ENCODE assay signal across 24 mouse cellular contexts in genomic region chr8:94469656-94470055, GRCm38 (mm10). TPM values are rescaled to one million over a fixed set of nuclear protein-coding genes. Genes with fewer than 3 reads are reported as not detected.
DNase-seq lines count a peak whose midpoint lies in the region; TF ChIP-seq lines count a peak whose summit lies in the region.
"Had no signal": no experiment of that assay in that cellular context is flagged by ENCODE, and none has a peak within 500 bp of the region (broad histone marks: within the 10 kb centered on the region; RNA-seq: fewer than 3 reads in every experiment).

No protein-coding gene starts in this region.

- peak overlapping the region; percentile 90 for H3K27ac ChIP-seq in brown adipose tissue, adult 24 weeks (replicated peaks; ENCODE audit: low read depth, low read length)
- no peak overlapping the region for H3K27ac ChIP-seq in thymus, adult 2 months (ENCODE audit: control insufficient read depth, insufficient read depth, low read length)
- H3K27ac ChIP-seq: embryonic facial prominence, embryonic 13.5 days; embryonic facial prominence, embryonic 15.5 days; forebrain, embryonic 10.5 days; forebrain, embryonic 13.5 days; forebrain, embryonic 15.5 days had no signal

- H3K27me3 ChIP-seq in thymus, adult 2 months (ENCODE audit: control insufficient read depth, insufficient read depth, low read length), result no peaks in the 10 kb centered on the region
- H3K27me3 ChIP-seq: embryonic facial prominence, embryonic 13.5 days; embryonic facial prominence, embryonic 15.5 days; forebrain, embryonic 13.5 days; forebrain, embryonic 15.5 days had no signal

- H3K4me3 ChIP-seq in brown adipose tissue, adult 24 weeks (ENCODE audit: insufficient read depth, low read depth, low read length), result no peak overlapping the region
- no peak overlapping the region for H3K4me3 ChIP-seq in thymus, adult 2 months (ENCODE audit: control insufficient read depth, insufficient read depth, low read length)
- H3K4me3 ChIP-seq: embryonic facial prominence, embryonic 13.5 days; embryonic facial prominence, embryonic 15.5 days; erythroblast, embryonic 14.5 days; forebrain, embryonic 10.5 days; forebrain, embryonic 13.5 days; forebrain, embryonic 15.5 days had no signal

- no peak for TF ChIP-seq CTCF in thymus, adult 2 months (IDR thresholded peaks at IDR 0.05; ENCODE audit: borderline replicate concordance, control insufficient read depth, extremely low read depth, insufficient read depth, low read length, poor library complexity)

- 92% methylated on average over 5 of the region's 5 CpGs for WGBS in thymus, adult 2 months

- DNase-seq in adrenal gland, postnatal 10 days, result peak; percentile 18
- DNase-seq in adrenal gland, adult 18-20 months (ENCODE audit: low spot score in 2 of 2), result no peak
- peak; percentile 75 for DNase-seq in heart, adult 11 months
- DNase-seq in heart, adult 9 months (ENCODE audit: low spot score in 2 of 2), result no peak
- peak; percentile 36 for DNase-seq in testis, postnatal 10 days (ENCODE audit: low spot score)
- DNase-seq in testis, postnatal 14 days (ENCODE audit: low spot score), result no peak
- no peak for DNase-seq in thymus, adult 2 months
- DNase-seq: adrenal gland, adult 8-10 months; cerebellum, adult 11 months; cerebellum, adult 18-20 months; cerebellum, adult 8-10 months; cerebellum, adult 9-11 months; cerebellum, postnatal 14 days; cerebellum, postnatal 36 days; embryo, embryonic 11 days; forebrain, postnatal 0 days had no signal

- no peaks in the 10 kb centered on the region for H3K36me3 ChIP-seq in thymus, adult 2 months (ENCODE audit: control insufficient read depth, insufficient read depth, low read length)
- H3K36me3 ChIP-seq: embryonic facial prominence, embryonic 13.5 days; embryonic facial prominence, embryonic 15.5 days; forebrain, embryonic 10.5 days; forebrain, embryonic 15.5 days had no signal

- no peak for TF ChIP-seq POLR2A in thymus, adult 2 months (IDR thresholded peaks at IDR 0.05; ENCODE audit: control insufficient read depth, extremely low read depth, insufficient read depth, low read length, poor library complexity)

- no peaks in the 10 kb centered on the region for H3K4me1 ChIP-seq in brown adipose tissue, adult 24 weeks (ENCODE audit: control insufficient read depth, insufficient read depth, insufficient read length, low read length)
- H3K4me1 ChIP-seq in thymus, adult 2 months (replicated peaks; ENCODE audit: control insufficient read depth, insufficient read depth, low read length), result no peaks in the 10 kb centered on the region
- H3K4me1 ChIP-seq: embryonic facial prominence, embryonic 13.5 days; embryonic facial prominence, embryonic 15.5 days; forebrain, embryonic 10.5 days; forebrain, embryonic 13.5 days; forebrain, embryonic 15.5 days had no signal

RNA-seq across cellular contexts. Expression of gene Nlrc5, which starts 35.5 kb away (rescaled TPM):
- 1 to 10 TPM; 2.8 TPM for total RNA-seq in adrenal gland, postnatal 10 days (2021)
- 10 to 100 TPM in 1 of 2 experiments, 1 to 10 TPM in 1; 7.1 to 23.7 TPM for total RNA-seq in adrenal gland, adult 18-20 months (2021)
- 5.0 and 7.6 TPM in 2 replicates for polyA plus RNA-seq in brown adipose tissue, adult 24 weeks (2012; ENCODE audit: insufficient read depth, insufficient read length, missing spikeins)
- polyA plus RNA-seq in thymus, adult 2 months (2012; rRNA removed), result 56.8 and 57.5 TPM in 2 replicates
- total RNA-seq: MEL had no signal

Comparison
In these comparisons a context has a peak if more than half of its experiments do, and no peak if none do; other contexts are left out.
1. DNase-seq: peak in adrenal gland, postnatal 10 days (single experiment), heart, adult 11 months (single experiment) and testis, postnatal 10 days (single experiment); none in adrenal gland, adult 18-20 months (0 of 2), heart, adult 9 months (0 of 2), testis, postnatal 14 days (single experiment) and thymus, adult 2 months (single experiment).